Mouse (Mus musculus) embryonic facial prominence, embryonic 11.5 days (tissue): ENCODE results near the gene BC049762. TPM values are rescaled to one million over a fixed set of nuclear protein-coding genes. Genes with fewer than 3 reads are reported as not detected.

Experiments
- ATAC-seq: fragments of 200-750 bp; cut with Nextera tagmentation; replicated peaks from 2 replicates; pipeline ENCODE4 v1.8.0; 2017; ENCODE audit warnings: low read depth; ENCODE audit not compliant: insufficient number of reproducible peaks, low FRiP score, low TSS enrichment
- DNase-seq: peaks from one replicate; pipeline ENCODE4 v3.0.0-alpha.2; 2015; ENCODE audit warnings: low spot score
- H3K27ac ChIP-seq: fragments of 300-500 bp; sonication (generic); replicated peaks from 2 replicates; pipeline ENCODE4 v1.5.1; 2014; ENCODE audit warnings: mild to moderate bottlenecking, low read depth, low read length, control low read depth
- H3K27me3 ChIP-seq: fragments of 300-500 bp; sonication (generic); 2 replicates; pipeline ENCODE4 v1.6.1; 2014; ENCODE audit warnings: mild to moderate bottlenecking, low read length, moderate library complexity, mixed read lengths; ENCODE audit not compliant: control insufficient read depth, insufficient read depth
- H3K36me3 ChIP-seq: fragments of 300-500 bp; sonication (generic); replicated peaks from 2 replicates; pipeline ENCODE4 v1.6.1; 2014; ENCODE audit warnings: low read depth, mild to moderate bottlenecking, low read length, moderate library complexity, mixed read lengths; ENCODE audit not compliant: control insufficient read depth, insufficient read depth
- H3K4me1 ChIP-seq: fragments of 300-500 bp; sonication (generic); 2 replicates; pipeline ENCODE4 v1.6.1; 2014; ENCODE audit warnings: low read length, mixed read lengths; ENCODE audit not compliant: control insufficient read depth, insufficient read depth
- H3K4me2 ChIP-seq: fragments of 300-500 bp; sonication (generic); 2 replicates; pipeline ENCODE4 v1.6.1; 2014; ENCODE audit warnings: low read depth, mild to moderate bottlenecking, control low read depth, low read length, moderate library complexity
- H3K4me3 ChIP-seq: fragments of 300-500 bp; sonication (generic); 2 replicates; pipeline ENCODE4 v1.5.1; 2014; ENCODE audit warnings: low read depth, low read length, control low read depth
- H3K9ac ChIP-seq: fragments of 300-500 bp; sonication (generic); replicated peaks from 2 replicates; pipeline ENCODE4 v1.6.1; 2014; ENCODE audit warnings: mild to moderate bottlenecking, control low read depth, low read length
- H3K9me3 ChIP-seq: fragments of 300-500 bp; sonication (generic); replicated peaks from 2 replicates; pipeline ENCODE4 v1.6.1; 2016; ENCODE audit warnings: mild to moderate bottlenecking, low read length, inconsistent platforms, mixed read lengths; ENCODE audit not compliant: control insufficient read depth
- WGBS: fragments of 180-500 bp; shearing (Covaris S2); extraction: QIAGEN DNeasy Blood & Tissue Kit; methylation state at CpG from one replicate; pipeline ENCODE4 v1.1.7; 2014; 5-methylcytosine and 5-hydroxymethylcytosine counted together
- polyA plus RNA-seq: library from polyadenylated mRNA; unstranded; fragments of >200 nt; fragmentation: Nextera tagmentation; extraction: Ambion mirVana; gene quantifications from 2 replicates; pipeline ENCODE4 v1.2.1, GENCODE M21; 2014

BC049762 gene
- polyA plus RNA-seq = 0.99 TPM in 1 of 2 replicates, not detected in the other

GRCm38 (mm10) chr11:51262342-51263285 is at the start of gene BC049762:
TSS of gene BC049762 (minus strand) at chr11:51263046.
- Histone ChIP-seq H3K9ac (peak within 1 kb of the TSS; percentile 98), H3K27ac (peak within 1 kb of the TSS; percentile 84), H3K4me3 (peak within 1 kb of the TSS; percentile 95), H3K9me3 (no peaks in the 10 kb centered on the region), H3K4me1 (no peaks in the 10 kb centered on the region; the same call in 1 of the 2 replicates), H3K27me3 (no peaks in the 10 kb centered on the region), H3K4me2 (peak within 1 kb of the TSS; percentile 75), H3K36me3 (no peaks in the 10 kb centered on the region; the same call in 1 of the 2 replicates)
- 9% methylated on average over 57 of the region's 57 CpGs for WGBS
- ATAC-seq (peak; percentile 97), DNase-seq (peak; percentile 99)

- H3K36me3 ChIP-seq = no peaks in the 10 kb centered on the region
- no peak overlapping the region for H3K4me2 ChIP-seq
- no peak overlapping the region for H3K27ac ChIP-seq
- no peaks in the 10 kb centered on the region for H3K4me1 ChIP-seq
- WGBS = 58% methylated on average over 8 of the region's 8 CpGs
- DNase-seq (peak; percentile 27), ATAC-seq (no peak)
- H3K9me3 ChIP-seq = no peaks in the 10 kb centered on the region
- no peaks in the 10 kb centered on the region for H3K27me3 ChIP-seq
- no peak overlapping the region for H3K9ac ChIP-seq
- H3K4me3 ChIP-seq = no peak overlapping the region
These were observed 49.0 kb upstream of the BC049762 start for GRCm38 (mm10) chr11:51311846-51312245.

GRCm38 (mm10) chr11:51308306-51308705 is 45.5 kb upstream of the BC049762 start:
- H3K27ac ChIP-seq = no peak overlapping the region
- no peak overlapping the region for H3K4me2 ChIP-seq
- no peaks in the 10 kb centered on the region for H3K4me1 ChIP-seq
- H3K4me3 ChIP-seq = no peak overlapping the region
- WGBS = 58% methylated on average over 5 of the region's 5 CpGs
- no peak overlapping the region; the same call in 1 of the 2 replicates for H3K9ac ChIP-seq
- DNase-seq (no peak), ATAC-seq (no peak)
- H3K36me3 ChIP-seq = no peaks in the 10 kb centered on the region
- no peaks in the 10 kb centered on the region for H3K9me3 ChIP-seq
- H3K27me3 ChIP-seq = no peaks in the 10 kb centered on the region

GRCm38 (mm10) chr11:51303981-51304553 is 41.2 kb upstream of the BC049762 start:
- Histone ChIP-seq H3K9ac (no peak overlapping the region), H3K36me3 (no peaks in the 10 kb centered on the region), H3K27me3 (no peaks in the 10 kb centered on the region), H3K4me1 (no peaks in the 10 kb centered on the region), H3K4me3 (no peak overlapping the region), H3K4me2 (no peak overlapping the region), H3K27ac (no peak overlapping the region), H3K9me3 (no peaks in the 10 kb centered on the region)
- ATAC-seq (no peak), DNase-seq (peak; percentile 35)
- WGBS = 55% methylated on average over 12 of the region's 12 CpGs

GRCm38 (mm10) chr11:51302396-51302795 is 39.5 kb upstream of the BC049762 start:
- no peaks in the 10 kb centered on the region for H3K9me3 ChIP-seq
- DNase-seq (no peak), ATAC-seq (no peak)
- H3K4me1 ChIP-seq = no peaks in the 10 kb centered on the region
- H3K27ac ChIP-seq = no peak overlapping the region
- WGBS = 91% methylated on average over 5 of the region's 5 CpGs
- no peaks in the 10 kb centered on the region for H3K27me3 ChIP-seq
- H3K9ac ChIP-seq = no peak overlapping the region
- no peak overlapping the region for H3K4me3 ChIP-seq
- H3K4me2 ChIP-seq = no peak overlapping the region
- H3K36me3 ChIP-seq = no peaks in the 10 kb centered on the region

GRCm38 (mm10) chr11:51298691-51299090 is 35.8 kb upstream of the BC049762 start:
- DNase-seq = no peak
- no peak for ATAC-seq
- Histone ChIP-seq H3K9ac (no peak overlapping the region), H3K4me1 (no peaks in the 10 kb centered on the region), H3K9me3 (no peaks in the 10 kb centered on the region), H3K4me2 (no peak overlapping the region), H3K27me3 (no peaks in the 10 kb centered on the region), H3K4me3 (no peak overlapping the region), H3K27ac (no peak overlapping the region), H3K36me3 (no peaks in the 10 kb centered on the region)
- 85% methylated on average over 4 of the region's 4 CpGs for WGBS

- no peaks in the 10 kb centered on the region for H3K36me3 ChIP-seq
- H3K9ac ChIP-seq = no peak overlapping the region
- DNase-seq = no peak
- H3K4me3 ChIP-seq = no peak overlapping the region
- no peak overlapping the region for H3K27ac ChIP-seq
- H3K4me1 ChIP-seq = no peaks in the 10 kb centered on the region
- no peak overlapping the region for H3K4me2 ChIP-seq
- no peak for ATAC-seq
- no peaks in the 10 kb centered on the region for H3K27me3 ChIP-seq
- no peaks in the 10 kb centered on the region for H3K9me3 ChIP-seq
- 86% methylated on average over 3 of the region's 3 CpGs for WGBS
These were observed 32.9 kb upstream of the BC049762 start for GRCm38 (mm10) chr11:51295742-51296141.
